Mouse (Mus musculus): ENCODE results near the gene Ttc22. TPM values are rescaled to one million over a fixed set of nuclear protein-coding genes. Genes with fewer than 3 reads are reported as not detected.

The Ttc22 gene
- 0.07 and 0.16 TPM in 2 replicates for polyA plus RNA-seq (2015; fragmentation: Nextera tagmentation; extraction: Ambion mirVana)

GRCm38 (mm10) chr4:106622030-106622493 lies at the start of gene Ttc22:
Gene Ttc22 (plus strand): TSS chr4:106622432.
- ATAC-seq (ENCODE audit: insufficient read depth), result no peak
- Histone ChIP-seq H3K4me1 (replicated peaks) (peaks cover 12% of the 10 kb centered on the region), H3K27ac (replicated peaks) (no peak within 1 kb of the TSS), H3K4me2 (peak within 1 kb of the TSS; percentile 30; the same call in 1 of the 2 replicates), H3K36me3 (replicated peaks) (no peaks in the 10 kb centered on the region), H3K27me3 (peaks cover 78% of the 10 kb centered on the region), H3K9ac (no peak within 1 kb of the TSS), H3K9me3 (replicated peaks) (no peaks in the 10 kb centered on the region), H3K4me3 (replicated peaks) (no peak within 1 kb of the TSS)
- 23% methylated on average over 16 of the region's 16 CpGs for WGBS (ENCODE audit: insufficient replicate concordance)

DNA sequence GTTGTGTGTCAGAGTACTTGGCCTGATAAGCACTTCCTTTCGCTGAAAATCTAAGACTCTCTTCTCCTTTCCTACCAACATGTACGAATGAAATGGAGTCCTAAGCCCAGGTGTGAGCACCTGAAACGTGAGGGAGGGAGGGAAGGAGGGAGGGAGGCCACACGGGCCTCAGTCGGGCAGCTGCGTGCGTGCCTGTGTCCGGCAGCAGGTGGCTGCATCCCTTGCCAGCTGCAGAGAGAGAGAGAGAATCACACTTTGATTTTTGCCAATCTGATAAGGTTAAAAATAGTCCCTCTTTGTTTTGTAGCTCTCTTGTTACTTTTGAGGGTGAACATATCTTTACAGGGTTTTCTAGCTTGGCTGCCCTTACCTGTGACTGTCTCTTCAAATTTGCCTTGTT lies 47.2 kb upstream of the Ttc22 start:
- Histone ChIP-seq H3K9me3 (replicated peaks) (no peaks in the 10 kb centered on the region), H3K4me3 (replicated peaks) (no peak overlapping the region), H3K9ac (no peak overlapping the region), H3K27ac (replicated peaks) (no peak overlapping the region), H3K36me3 (replicated peaks) (peaks cover 93% of the 10 kb centered on the region), H3K27me3 (no peaks in the 10 kb centered on the region), H3K4me1 (replicated peaks) (peaks cover 16% of the 10 kb centered on the region; the same call in 1 of the 2 replicates), H3K4me2 (no peak overlapping the region)
- ATAC-seq (ENCODE audit: insufficient read depth), result no peak
- WGBS (ENCODE audit: insufficient replicate concordance), result 72% methylated on average over 8 of the region's 8 CpGs

DNA sequence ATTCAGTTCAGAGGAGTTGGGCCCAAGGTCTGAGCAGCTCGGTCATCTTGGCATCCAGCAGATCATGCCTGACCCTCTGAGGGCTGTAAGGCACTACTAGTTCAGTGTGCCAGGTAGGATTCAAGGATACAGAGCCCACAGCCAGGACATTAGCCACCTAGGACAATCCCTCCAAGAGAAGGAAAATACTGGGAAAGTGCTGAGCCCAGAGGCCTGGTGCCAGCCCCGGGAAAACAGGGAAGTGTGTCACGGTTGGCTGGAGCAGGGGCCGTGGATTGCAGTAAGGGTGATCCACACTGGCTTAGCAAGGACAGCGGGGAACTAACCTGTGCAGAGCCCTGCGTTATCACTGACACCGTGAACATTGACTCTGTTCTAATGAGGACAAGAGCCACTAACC lies 44.7 kb upstream of the Ttc22 start:
- H3K27ac ChIP-seq (replicated peaks), result no peak overlapping the region
- ATAC-seq (ENCODE audit: insufficient read depth), result no peak
- H3K4me1 ChIP-seq (replicated peaks), result peaks cover 41% of the 10 kb centered on the region
- no peak overlapping the region for H3K4me2 ChIP-seq
- no peaks in the 10 kb centered on the region for H3K9me3 ChIP-seq (replicated peaks)
- H3K36me3 ChIP-seq (replicated peaks), result peaks cover 94% of the 10 kb centered on the region
- no peaks in the 10 kb centered on the region for H3K27me3 ChIP-seq
- H3K9ac ChIP-seq, result no peak overlapping the region
- 81% methylated on average over 7 of the region's 7 CpGs for WGBS (ENCODE audit: insufficient replicate concordance)
- H3K4me3 ChIP-seq (replicated peaks), result no peak overlapping the region

GRCm38 (mm10) chr4:106581176-106581864 lies 40.9 kb upstream of the Ttc22 start:
- H3K9me3 ChIP-seq (replicated peaks), result no peaks in the 10 kb centered on the region
- peak overlapping the region; percentile 55; the same call in 1 of the 2 replicates for H3K9ac ChIP-seq
- H3K27me3 ChIP-seq, result no peaks in the 10 kb centered on the region
- peaks cover 63% of the 10 kb centered on the region for H3K4me1 ChIP-seq (replicated peaks)
- H3K27ac ChIP-seq (replicated peaks), result peak overlapping the region; percentile 97
- ATAC-seq (ENCODE audit: insufficient read depth), result no peak
- H3K4me2 ChIP-seq, result peak overlapping the region; percentile 70
- H3K36me3 ChIP-seq (replicated peaks), result peaks cover 90% of the 10 kb centered on the region
- 63% methylated on average over 14 of the region's 14 CpGs for WGBS (ENCODE audit: insufficient replicate concordance)
- H3K4me3 ChIP-seq (replicated peaks), result peak overlapping the region; percentile 42

- Histone ChIP-seq H3K9me3 (replicated peaks) (no peaks in the 10 kb centered on the region), H3K4me2 (peak overlapping the region; percentile 70), H3K4me3 (replicated peaks) (peak overlapping the region; percentile 42), H3K27me3 (no peaks in the 10 kb centered on the region), H3K9ac (peak overlapping the region; percentile 55; the same call in 1 of the 2 replicates), H3K4me1 (replicated peaks) (peaks cover 58% of the 10 kb centered on the region), H3K27ac (replicated peaks) (peak overlapping the region; percentile 97), H3K36me3 (replicated peaks) (peaks cover 90% of the 10 kb centered on the region)
- WGBS (ENCODE audit: insufficient replicate concordance), result 72% methylated on average over 15 of the region's 15 CpGs
- no peak for ATAC-seq (ENCODE audit: insufficient read depth)
Observed at GRCm38 (mm10) chr4:106581865-106582204, 40.4 kb upstream of the Ttc22 start.

DNA sequence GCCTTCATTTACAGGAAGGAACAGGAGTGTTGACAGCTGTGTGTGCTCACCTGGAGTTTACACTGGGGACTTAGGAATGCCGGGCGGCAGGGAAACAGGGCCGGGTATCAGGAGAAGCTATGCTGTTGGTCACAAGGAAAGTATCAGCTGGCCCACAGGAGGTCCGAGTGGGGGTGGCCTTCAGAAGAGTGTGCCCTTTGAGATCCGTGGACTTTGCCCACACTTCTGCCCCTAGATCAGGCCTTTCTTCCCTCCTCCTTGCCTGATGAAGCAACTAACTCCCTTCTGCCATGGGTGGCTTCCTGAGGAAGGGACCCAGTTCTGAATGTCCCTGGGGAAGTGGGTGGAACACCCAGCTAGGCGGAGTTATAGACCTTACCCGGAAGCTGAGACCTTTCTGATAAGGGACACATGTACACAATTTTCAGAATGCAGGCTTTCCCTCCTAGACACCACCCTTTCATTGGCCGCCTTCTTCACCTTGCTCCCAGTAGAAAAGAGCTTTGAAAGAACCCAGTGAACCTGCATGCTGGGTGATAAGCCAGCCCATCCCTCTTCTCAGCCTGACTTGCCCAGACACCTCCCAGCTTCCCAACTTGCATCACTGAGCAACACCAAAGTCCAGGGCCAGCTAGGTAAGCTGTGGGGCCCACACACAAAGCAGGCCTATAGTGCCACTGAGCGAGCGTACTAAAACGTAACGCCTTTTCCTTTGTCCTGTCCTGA lies 39.6 kb upstream of the Ttc22 start:
- Histone ChIP-seq H3K9ac (peak overlapping the region; percentile 55), H3K9me3 (replicated peaks) (no peaks in the 10 kb centered on the region), H3K27me3 (no peaks in the 10 kb centered on the region), H3K36me3 (replicated peaks) (peaks cover 91% of the 10 kb centered on the region), H3K4me1 (replicated peaks) (peaks cover 55% of the 10 kb centered on the region), H3K27ac (replicated peaks) (peak overlapping the region; percentile 97), H3K4me2 (peak overlapping the region; percentile 70), H3K4me3 (replicated peaks) (peak overlapping the region; percentile 42)
- WGBS (ENCODE audit: insufficient replicate concordance), result 42% methylated on average over 12 of the region's 12 CpGs
- ATAC-seq (ENCODE audit: insufficient read depth), result peak; percentile 89

DNA sequence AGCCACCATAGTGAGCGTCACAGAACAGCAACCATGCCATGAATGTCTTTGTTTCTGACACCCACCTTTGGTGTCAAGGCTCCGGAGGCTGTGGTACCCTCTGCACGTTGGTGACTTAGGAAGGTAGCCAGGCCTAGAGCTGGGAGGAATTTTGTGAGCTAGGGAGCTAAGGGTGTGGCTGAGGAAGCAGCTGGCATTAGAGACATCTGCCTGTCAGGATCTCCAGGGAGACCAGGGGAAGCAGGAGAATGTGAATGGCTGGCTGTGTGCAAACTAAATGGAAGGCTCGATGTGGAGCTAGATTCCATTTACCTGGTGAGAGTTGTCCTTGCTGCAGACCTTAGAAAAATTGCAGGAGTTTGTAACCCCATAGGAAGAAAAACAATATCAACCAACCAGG lies 37.6 kb upstream of the Ttc22 start:
- Histone ChIP-seq H3K4me1 (replicated peaks) (peaks cover 50% of the 10 kb centered on the region), H3K27ac (replicated peaks) (peak overlapping the region; percentile 97; the same call in 1 of the 2 replicates), H3K9ac (no peak overlapping the region), H3K27me3 (no peaks in the 10 kb centered on the region), H3K4me3 (replicated peaks) (no peak overlapping the region), H3K36me3 (replicated peaks) (peaks cover 90% of the 10 kb centered on the region), H3K4me2 (no peak overlapping the region), H3K9me3 (replicated peaks) (no peaks in the 10 kb centered on the region)
- ATAC-seq (ENCODE audit: insufficient read depth), result no peak
- 68% methylated on average over 4 of the region's 4 CpGs for WGBS (ENCODE audit: insufficient replicate concordance)

DNA sequence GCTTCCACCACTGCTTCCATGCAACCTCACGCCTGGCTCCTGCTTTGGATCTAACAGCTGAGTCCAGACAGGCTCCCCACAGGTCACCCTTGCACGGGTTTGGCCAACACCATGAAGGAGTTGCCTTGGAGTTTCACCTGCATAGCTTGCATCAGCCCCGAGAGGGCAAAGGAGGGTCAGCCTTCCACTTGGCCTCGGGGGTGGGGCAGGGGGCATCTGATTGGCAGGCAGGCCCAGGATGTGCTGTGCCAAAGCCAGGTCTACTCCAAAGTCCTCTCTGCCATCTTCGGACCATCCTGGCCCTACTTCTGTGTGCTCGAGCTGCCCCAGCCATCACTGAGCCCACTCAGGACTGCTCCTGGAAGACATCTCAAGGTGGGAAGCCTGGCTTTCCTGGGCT lies 35.2 kb upstream of the Ttc22 start:
- Histone ChIP-seq H3K36me3 (replicated peaks) (peaks cover 70% of the 10 kb centered on the region), H3K27me3 (no peaks in the 10 kb centered on the region), H3K27ac (replicated peaks) (no peak overlapping the region), H3K9me3 (replicated peaks) (no peaks in the 10 kb centered on the region), H3K4me3 (replicated peaks) (no peak overlapping the region), H3K4me2 (no peak overlapping the region), H3K9ac (no peak overlapping the region), H3K4me1 (replicated peaks) (peaks cover 33% of the 10 kb centered on the region)
- 75% methylated on average over 6 of the region's 6 CpGs for WGBS (ENCODE audit: insufficient replicate concordance)
- ATAC-seq (ENCODE audit: insufficient read depth), result no peak

DNA sequence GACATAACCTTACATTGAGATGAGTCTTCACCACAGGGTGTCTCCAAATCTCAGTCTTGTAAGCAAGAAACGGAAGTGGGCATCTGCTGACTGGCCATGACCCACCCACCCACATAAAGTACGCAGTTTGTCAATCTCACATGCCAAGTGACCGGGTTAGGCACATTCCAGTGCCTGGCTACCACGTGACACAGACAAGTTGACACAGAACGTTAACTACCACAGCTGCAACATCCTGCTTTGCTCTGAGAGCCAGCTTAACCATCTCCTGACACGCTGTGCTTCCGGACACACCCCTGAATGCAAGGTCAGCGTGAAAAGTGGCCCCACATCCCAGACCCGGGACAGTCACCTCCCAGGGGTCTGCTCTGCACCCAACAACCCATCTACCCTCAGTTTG lies 32.1 kb upstream of the Ttc22 start:
- no peaks in the 10 kb centered on the region for H3K9me3 ChIP-seq (replicated peaks)
- no peak for ATAC-seq (ENCODE audit: insufficient read depth)

DNA sequence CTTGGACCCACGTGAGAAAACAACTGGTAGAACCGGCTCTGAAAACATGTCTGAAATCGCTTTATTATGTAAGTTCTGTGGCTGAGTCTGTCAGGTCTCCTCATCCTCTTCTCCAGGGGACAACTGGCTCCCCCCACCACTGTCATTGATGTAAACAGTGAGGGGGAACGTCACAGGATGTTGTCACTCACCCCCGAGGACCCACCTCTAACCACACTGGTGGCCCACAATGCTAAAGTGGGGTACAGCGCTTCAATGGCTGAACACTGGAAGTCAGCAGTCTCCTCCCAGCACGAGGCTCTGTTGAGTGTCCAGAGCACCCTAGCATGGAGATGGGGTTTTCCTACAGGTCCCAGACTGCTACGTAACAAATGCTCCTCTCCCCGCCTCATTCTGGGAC lies 31.4 kb upstream of the Ttc22 start:
- H3K9ac ChIP-seq, result no peak overlapping the region
- no peaks in the 10 kb centered on the region for H3K27me3 ChIP-seq
- 0 out of 2 replicates have a peak, but pooled peaks cover 5% of the 10 kb centered on the region for H3K4me1 ChIP-seq (replicated peaks)
- H3K9me3 ChIP-seq (replicated peaks), result no peaks in the 10 kb centered on the region
- no peak overlapping the region for H3K4me3 ChIP-seq (replicated peaks)
- no peak overlapping the region for H3K4me2 ChIP-seq
- H3K27ac ChIP-seq (replicated peaks), result no peak overlapping the region
- peaks cover 38% of the 10 kb centered on the region for H3K36me3 ChIP-seq (replicated peaks)
- ATAC-seq (ENCODE audit: insufficient read depth), result no peak
- WGBS (ENCODE audit: insufficient replicate concordance), result 73% methylated on average over 9 of the region's 9 CpGs

More for the DNA sequence above, 32.1 kb upstream of the Ttc22 start:
- Histone ChIP-seq H3K27ac (replicated peaks) (no peak overlapping the region), H3K4me2 (no peak overlapping the region), H3K4me3 (replicated peaks) (no peak overlapping the region), H3K9ac (no peak overlapping the region), H3K4me1 (replicated peaks) (0 out of 2 replicates have a peak, but pooled peaks cover 5% of the 10 kb centered on the region), H3K27me3 (no peaks in the 10 kb centered on the region), H3K36me3 (replicated peaks) (peaks cover 46% of the 10 kb centered on the region)
- 63% methylated on average over 9 of the region's 9 CpGs for WGBS (ENCODE audit: insufficient replicate concordance)

DNA sequence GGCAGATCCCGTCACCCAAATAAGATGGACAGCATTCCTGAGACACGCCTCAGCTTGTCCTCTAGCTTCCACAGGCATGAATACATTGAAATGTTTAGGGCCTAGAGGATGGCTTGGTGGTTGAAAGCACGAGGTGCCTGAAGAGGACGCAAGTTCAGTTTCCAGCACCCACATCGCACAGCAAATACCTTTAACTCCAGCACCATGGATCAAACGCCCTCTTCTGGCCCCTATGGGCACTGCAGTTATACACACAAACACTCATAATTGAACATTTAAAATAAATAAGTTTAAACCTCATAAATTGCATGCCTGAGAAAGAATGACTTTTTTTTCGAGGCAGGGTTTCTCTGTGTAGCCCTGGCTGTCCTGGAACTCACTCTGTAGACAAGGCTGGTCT lies 28.6 kb upstream of the Ttc22 start:
- Histone ChIP-seq H3K9ac (no peak overlapping the region), H3K4me2 (no peak overlapping the region), H3K27me3 (no peaks in the 10 kb centered on the region), H3K36me3 (replicated peaks) (peaks cover 12% of the 10 kb centered on the region), H3K27ac (replicated peaks) (no peak overlapping the region), H3K4me3 (replicated peaks) (no peak overlapping the region), H3K4me1 (replicated peaks) (0 out of 2 replicates have a peak, but pooled peaks cover 5% of the 10 kb centered on the region), H3K9me3 (replicated peaks) (no peaks in the 10 kb centered on the region)
- no peak for ATAC-seq (ENCODE audit: insufficient read depth)
- WGBS (ENCODE audit: insufficient replicate concordance), result 52% methylated on average over 7 of the region's 7 CpGs
